Mouse (Mus musculus): Measurements from ENCODE around the gene Arl6ip6. TPM values are rescaled to one million over a fixed set of nuclear protein-coding genes. Genes with fewer than 3 reads are reported as not detected.

Gene Arl6ip6
- polyA plus RNA-seq, 1 experiment: 40.1 TPM

- Histone ChIP-seq H3K27ac (ENCODE audit: insufficient read depth, low read length) (peak overlapping the region; percentile 26; the same call in 1 of the 2 replicates), H3K4me3 (ENCODE audit: insufficient read depth, low read length) (no peak overlapping the region), H3K4me1 (ENCODE audit: control insufficient read depth, insufficient read depth, low read length) (peaks cover 4% of the 10 kb centered on the region; the same call in 1 of the 2 replicates)
- TF ChIP-seq CTCF (IDR thresholded peaks at IDR 0.05; ENCODE audit: borderline replicate concordance, insufficient read depth, low read length): no peak
- TF ChIP-seq POLR2A (IDR thresholded peaks at IDR 0.05; ENCODE audit: low read depth, low read length): no peak
Observed at GRCm38 (mm10) chr2:53200164-53200885, 8.8 kb downstream of the Arl6ip6 start.

- Histone ChIP-seq H3K27ac (ENCODE audit: insufficient read depth, low read length) (no peak overlapping the region), H3K4me1 (ENCODE audit: control insufficient read depth, insufficient read depth, low read length) (peaks cover 4% of the 10 kb centered on the region; the same call in 1 of the 2 replicates), H3K4me3 (ENCODE audit: insufficient read depth, low read length) (no peak overlapping the region)
- TF ChIP-seq POLR2A (IDR thresholded peaks at IDR 0.05; ENCODE audit: low read depth, low read length) (no peak), CTCF (IDR thresholded peaks at IDR 0.05; ENCODE audit: borderline replicate concordance, insufficient read depth, low read length) (no peak)
Observed at GRCm38 (mm10) chr2:53204373-53205274, 13.1 kb downstream of the Arl6ip6 start.

- no peak overlapping the region for H3K27ac ChIP-seq (ENCODE audit: insufficient read depth, low read length)
- no peak for TF ChIP-seq POLR2A (IDR thresholded peaks at IDR 0.05; ENCODE audit: low read depth, low read length)
- TF ChIP-seq CTCF (IDR thresholded peaks at IDR 0.05; ENCODE audit: borderline replicate concordance, insufficient read depth, low read length): no peak
- H3K4me3 ChIP-seq (ENCODE audit: insufficient read depth, low read length): no peak overlapping the region
- H3K4me1 ChIP-seq (ENCODE audit: control insufficient read depth, insufficient read depth, low read length): no peaks in the 10 kb centered on the region
Observed at GRCm38 (mm10) chr2:53206749-53207148, 15.2 kb downstream of the Arl6ip6 start.

GRCm38 (mm10) chr2:53213493-53213892 lies 22.0 kb downstream of the Arl6ip6 start:
- no peaks in the 10 kb centered on the region for H3K4me1 ChIP-seq (ENCODE audit: control insufficient read depth, insufficient read depth, low read length)
- H3K27ac ChIP-seq (ENCODE audit: insufficient read depth, low read length): no peak overlapping the region
- no peak for TF ChIP-seq CTCF (IDR thresholded peaks at IDR 0.05; ENCODE audit: borderline replicate concordance, insufficient read depth, low read length)
- no peak for TF ChIP-seq POLR2A (IDR thresholded peaks at IDR 0.05; ENCODE audit: low read depth, low read length)
- no peak overlapping the region for H3K4me3 ChIP-seq (ENCODE audit: insufficient read depth, low read length)

- no peak overlapping the region for H3K27ac ChIP-seq (ENCODE audit: insufficient read depth, low read length)
- TF ChIP-seq POLR2A (IDR thresholded peaks at IDR 0.05; ENCODE audit: low read depth, low read length): no peak
- TF ChIP-seq CTCF (IDR thresholded peaks at IDR 0.05; ENCODE audit: borderline replicate concordance, insufficient read depth, low read length): no peak
- no peak overlapping the region for H3K4me3 ChIP-seq (ENCODE audit: insufficient read depth, low read length)
- H3K4me1 ChIP-seq (ENCODE audit: control insufficient read depth, insufficient read depth, low read length): no peaks in the 10 kb centered on the region
Observed at GRCm38 (mm10) chr2:53222242-53222641, 30.7 kb downstream of the Arl6ip6 start.

GRCm38 (mm10) chr2:53256982-53257381 lies 65.5 kb downstream of the Arl6ip6 start:
- Histone ChIP-seq H3K27ac (ENCODE audit: insufficient read depth, low read length) (no peak overlapping the region), H3K4me1 (ENCODE audit: control insufficient read depth, insufficient read depth, low read length) (no peaks in the 10 kb centered on the region), H3K4me3 (ENCODE audit: insufficient read depth, low read length) (no peak overlapping the region)
- TF ChIP-seq CTCF (IDR thresholded peaks at IDR 0.05; ENCODE audit: borderline replicate concordance, insufficient read depth, low read length) (no peak), POLR2A (IDR thresholded peaks at IDR 0.05; ENCODE audit: low read depth, low read length) (no peak)

Other genes starting within 250 kb of the Arl6ip6 start
- 157 and 158 TPM in 2 replicates for gene Prpf40a, start 442 bp upstream of the Arl6ip6 start, polyA plus RNA-seq (2011; ENCODE audit: insufficient read length, low read depth, missing spikeins)